Mouse (Mus musculus) liver, embryonic 11.5 days (tissue): ENCODE measurements around the gene Tjp1. TPM values are rescaled to one million over a fixed set of nuclear protein-coding genes. Genes with fewer than 3 reads are reported as not detected.

Experiments used
- ATAC-seq: fragments of 200-750 bp; cut with Nextera tagmentation; replicated peaks from 2 replicates; pipeline ENCODE4 v1.8.0; 2017; ENCODE audit warnings: moderate number of reproducible peaks, mild to moderate bottlenecking, moderate TSS enrichment, moderate library complexity; ENCODE audit not compliant: low FRiP score
- DNase-seq: peaks from one replicate; pipeline ENCODE4 v3.0.0-alpha.2; 2017; ENCODE audit warnings: low spot score
- H3K27ac ChIP-seq: fragments of 300-500 bp; sonication (generic); 2 replicates; pipeline ENCODE4 v1.5.1; 2014; ENCODE audit warnings: mild to moderate bottlenecking, low read depth, low read length, control low read depth
- H3K27me3 ChIP-seq: fragments of 300-500 bp; sonication (generic); replicated peaks from 2 replicates; pipeline ENCODE4 v1.6.1; 2014; ENCODE audit warnings: low read length, mixed read lengths; ENCODE audit not compliant: control insufficient read depth, insufficient read depth
- H3K36me3 ChIP-seq: fragments of 300-500 bp; sonication (generic); 2 replicates; pipeline ENCODE4 v1.6.1; 2014; ENCODE audit warnings: mild to moderate bottlenecking, low read length, moderate library complexity, mixed read lengths; ENCODE audit not compliant: control insufficient read depth, insufficient read depth
- H3K4me1 ChIP-seq: fragments of 300-500 bp; sonication (generic); replicated peaks from 2 replicates; pipeline ENCODE4 v1.6.1; 2014; ENCODE audit warnings: low read length, mixed read lengths; ENCODE audit not compliant: control insufficient read depth, insufficient read depth
- H3K4me2 ChIP-seq: fragments of 300-500 bp; sonication (generic); 2 replicates; pipeline ENCODE4 v1.6.1; 2014; ENCODE audit warnings: mild to moderate bottlenecking, control low read depth, moderate library complexity
- H3K4me3 ChIP-seq: fragments of 300-500 bp; sonication (generic); 2 replicates; pipeline ENCODE4 v1.5.1; 2014; ENCODE audit warnings: low read depth, low read length, control low read depth
- H3K9ac ChIP-seq: fragments of 300-500 bp; sonication (generic); 2 replicates; pipeline ENCODE4 v1.6.1; 2014; ENCODE audit warnings: low read depth, low read length, control low read depth
- H3K9me3 ChIP-seq: fragments of 300-500 bp; sonication (generic); 2 replicates; pipeline ENCODE4 v1.6.1; 2016; ENCODE audit warnings: low read length, inconsistent platforms, mixed read lengths; ENCODE audit not compliant: control insufficient read depth
- WGBS: fragments of 180-500 bp; shearing (Covaris S2); extraction: QIAGEN DNeasy Blood & Tissue Kit; methylation state at CpG from one replicate; pipeline ENCODE4 v1.1.7; 2014; 5-methylcytosine and 5-hydroxymethylcytosine counted together
- polyA plus RNA-seq: library from polyadenylated mRNA; unstranded; fragments of >200 nt; fragmentation: Nextera tagmentation; extraction: Ambion mirVana; gene quantifications from 2 replicates; pipeline ENCODE4 v1.2.1, GENCODE M21; 2014

Tjp1 gene
- polyA plus RNA-seq, 1 experiment from 2014 or later: 14.4 TPM

GRCm38 (mm10) chr7:65431018-65431695 lies 96.4 kb downstream of the Tjp1 start:
- H3K9ac ChIP-seq: no peak overlapping the region
- no peaks in the 10 kb centered on the region for H3K4me1 ChIP-seq
- 54% methylated on average over 9 of the region's 9 CpGs for WGBS
- no peak for DNase-seq
- no peaks in the 10 kb centered on the region for H3K9me3 ChIP-seq
- H3K27me3 ChIP-seq: no peaks in the 10 kb centered on the region
- H3K4me2 ChIP-seq: no peak overlapping the region
- no peak overlapping the region for H3K27ac ChIP-seq
- no peaks in the 10 kb centered on the region for H3K36me3 ChIP-seq
- H3K4me3 ChIP-seq: no peak overlapping the region
- no peak for ATAC-seq

GRCm38 (mm10) chr7:65430401-65430800 lies 97.2 kb downstream of the Tjp1 start:
- ATAC-seq (no peak), DNase-seq (no peak)
- no peaks in the 10 kb centered on the region for H3K4me1 ChIP-seq
- 32% methylated on average over 8 of the region's 8 CpGs for WGBS
- no peaks in the 10 kb centered on the region for H3K36me3 ChIP-seq
- no peak overlapping the region for H3K4me2 ChIP-seq
- H3K27me3 ChIP-seq: no peaks in the 10 kb centered on the region
- H3K27ac ChIP-seq: no peak overlapping the region
- H3K4me3 ChIP-seq: no peak overlapping the region
- no peaks in the 10 kb centered on the region for H3K9me3 ChIP-seq
- H3K9ac ChIP-seq: no peak overlapping the region

GRCm38 (mm10) chr7:65424519-65424918 lies 103.1 kb downstream of the Tjp1 start:
- Histone ChIP-seq H3K27ac (no peak overlapping the region), H3K9ac (no peak overlapping the region), H3K4me1 (no peaks in the 10 kb centered on the region), H3K4me2 (no peak overlapping the region), H3K9me3 (no peaks in the 10 kb centered on the region), H3K27me3 (no peaks in the 10 kb centered on the region), H3K36me3 (no peaks in the 10 kb centered on the region), H3K4me3 (no peak overlapping the region)
- ATAC-seq: no peak
- WGBS: 53% methylated on average over 8 of the region's 8 CpGs
- DNase-seq: no peak

DNA sequence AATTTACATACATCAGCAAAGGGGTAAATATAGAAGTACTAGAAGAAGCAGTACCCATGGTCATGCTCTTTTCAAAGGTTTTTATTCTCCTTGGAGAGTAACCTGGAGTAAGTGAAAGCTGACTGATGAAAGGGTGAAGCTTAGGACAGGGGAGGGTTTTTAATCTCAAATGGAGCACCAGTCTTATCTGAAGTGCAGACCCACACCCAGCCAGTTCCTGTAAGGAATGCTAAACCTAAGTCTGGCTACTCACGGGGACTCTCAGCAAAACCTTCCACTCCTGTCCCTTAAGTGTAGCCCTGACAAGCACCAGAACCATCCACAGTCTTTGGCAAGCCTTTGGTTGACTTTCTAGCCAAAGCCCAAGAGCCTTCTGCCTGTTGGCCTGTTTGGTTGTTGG lies 105.1 kb downstream of the Tjp1 start:
- ATAC-seq (no peak), DNase-seq (no peak)
- no peaks in the 10 kb centered on the region for H3K27me3 ChIP-seq
- no peak overlapping the region for H3K9ac ChIP-seq
- 35% methylated on average over 1 of the region's 1 CpGs for WGBS
- no peak overlapping the region for H3K4me3 ChIP-seq
- no peaks in the 10 kb centered on the region for H3K4me1 ChIP-seq
- H3K27ac ChIP-seq: no peak overlapping the region
- H3K36me3 ChIP-seq: no peaks in the 10 kb centered on the region
- H3K4me2 ChIP-seq: no peak overlapping the region
- no peaks in the 10 kb centered on the region for H3K9me3 ChIP-seq

- Histone ChIP-seq H3K4me1 (no peaks in the 10 kb centered on the region), H3K9ac (no peak overlapping the region), H3K4me3 (no peak overlapping the region), H3K36me3 (no peaks in the 10 kb centered on the region), H3K9me3 (no peaks in the 10 kb centered on the region), H3K27me3 (no peaks in the 10 kb centered on the region), H3K27ac (no peak overlapping the region), H3K4me2 (no peak overlapping the region)
- peak; percentile 68; the same call in 1 of the 2 replicates for ATAC-seq
- WGBS: 21% methylated on average over 10 of the region's 10 CpGs
- no peak for DNase-seq
Measured at GRCm38 (mm10) chr7:65421451-65421850, 106.1 kb downstream of the Tjp1 start.

- no peaks in the 10 kb centered on the region for H3K9me3 ChIP-seq
- H3K27ac ChIP-seq: no peak overlapping the region
- WGBS: 51% methylated on average over 1 of the region's 1 CpGs
- no peak overlapping the region for H3K4me3 ChIP-seq
- no peak overlapping the region for H3K9ac ChIP-seq
- no peaks in the 10 kb centered on the region for H3K27me3 ChIP-seq
- ATAC-seq: no peak
- no peak overlapping the region for H3K4me2 ChIP-seq
- no peaks in the 10 kb centered on the region for H3K4me1 ChIP-seq
- DNase-seq: no peak
- H3K36me3 ChIP-seq: no peaks in the 10 kb centered on the region
Measured at GRCm38 (mm10) chr7:65419926-65420325, 107.7 kb downstream of the Tjp1 start.

- ATAC-seq: no peak
- 61% methylated on average over 3 of the region's 3 CpGs for WGBS
- Histone ChIP-seq H3K27me3 (no peaks in the 10 kb centered on the region), H3K27ac (no peak overlapping the region), H3K9me3 (no peaks in the 10 kb centered on the region), H3K4me3 (no peak overlapping the region), H3K9ac (no peak overlapping the region), H3K4me1 (no peaks in the 10 kb centered on the region), H3K4me2 (no peak overlapping the region), H3K36me3 (no peaks in the 10 kb centered on the region)
- no peak for DNase-seq
Measured at GRCm38 (mm10) chr7:65419012-65419411, 108.6 kb downstream of the Tjp1 start.

- ATAC-seq: no peak
- Histone ChIP-seq H3K9ac (no peak overlapping the region), H3K9me3 (no peaks in the 10 kb centered on the region), H3K4me3 (no peak overlapping the region), H3K4me2 (no peak overlapping the region), H3K27me3 (no peaks in the 10 kb centered on the region), H3K36me3 (no peaks in the 10 kb centered on the region), H3K4me1 (no peaks in the 10 kb centered on the region), H3K27ac (no peak overlapping the region)
- no peak for DNase-seq
- WGBS: 77% methylated on average over 10 of the region's 10 CpGs
Measured at GRCm38 (mm10) chr7:65418366-65418911, 109.1 kb downstream of the Tjp1 start.
